Mouse (Mus musculus) embryonic fibroblast, embryonic 13.5 days (primary cell): ENCODE measurements around the gene Rbms3.

Source experiments
- CTCF ChIP-seq: IDR thresholded peaks from 2 replicates; pipeline ENCODE4 v1.5.1; 2011; ENCODE audit warnings: mild to moderate bottlenecking, control low read depth, low read length, moderate library complexity, borderline replicate concordance; ENCODE audit not compliant: insufficient read depth
- POLR2A ChIP-seq: IDR thresholded peaks from 2 replicates; pipeline ENCODE4 v1.6.1; 2011; ENCODE audit warnings: low read depth, mild to moderate bottlenecking, control low read depth, low read length, moderate library complexity

DNA sequence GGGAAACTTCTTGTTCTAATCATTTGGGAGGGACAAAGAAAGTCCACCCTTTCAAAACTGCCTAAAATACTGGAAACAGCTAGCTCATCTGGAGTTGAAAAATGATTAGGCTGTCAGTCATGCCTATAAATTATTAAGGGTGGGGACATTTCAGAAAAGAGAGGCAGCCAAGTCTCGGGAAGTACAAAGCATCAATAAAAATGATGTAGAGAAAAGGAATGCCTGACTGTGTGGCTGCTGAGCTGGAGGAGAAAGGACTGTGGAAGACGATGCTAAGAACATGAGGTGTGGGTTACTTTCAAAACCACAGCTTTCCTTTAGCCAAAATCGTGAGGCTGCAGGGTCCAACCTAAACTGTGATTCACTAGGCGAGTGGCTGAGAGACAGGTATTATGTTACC, 1037.2 kb downstream of the Rbms3 start:
- TF ChIP-seq POLR2A (no peak), CTCF (no peak)
